Mouse (Mus musculus) heart, postnatal 0 days (tissue): ENCODE measurements around the gene Dclk3.

Experiments
- CTCF ChIP-seq: IDR thresholded peaks from 2 replicates; pipeline ENCODE4 v1.5.1; 2016; ENCODE audit warnings: antibody characterized with exemption, control low read depth, low read depth
- EP300 ChIP-seq: IDR thresholded peaks from 2 replicates; pipeline ENCODE4 v1.6.1; 2016; ENCODE audit warnings: antibody characterized with exemption, low read depth

- TF ChIP-seq CTCF: no peak
- TF ChIP-seq EP300: no peak
Observed at GRCm38 (mm10) chr9:111421862-111422261, 17.0 kb upstream of the Dclk3 start.
